ENCODE assay signal across 21 mouse cellular contexts in the genomic region with DNA sequence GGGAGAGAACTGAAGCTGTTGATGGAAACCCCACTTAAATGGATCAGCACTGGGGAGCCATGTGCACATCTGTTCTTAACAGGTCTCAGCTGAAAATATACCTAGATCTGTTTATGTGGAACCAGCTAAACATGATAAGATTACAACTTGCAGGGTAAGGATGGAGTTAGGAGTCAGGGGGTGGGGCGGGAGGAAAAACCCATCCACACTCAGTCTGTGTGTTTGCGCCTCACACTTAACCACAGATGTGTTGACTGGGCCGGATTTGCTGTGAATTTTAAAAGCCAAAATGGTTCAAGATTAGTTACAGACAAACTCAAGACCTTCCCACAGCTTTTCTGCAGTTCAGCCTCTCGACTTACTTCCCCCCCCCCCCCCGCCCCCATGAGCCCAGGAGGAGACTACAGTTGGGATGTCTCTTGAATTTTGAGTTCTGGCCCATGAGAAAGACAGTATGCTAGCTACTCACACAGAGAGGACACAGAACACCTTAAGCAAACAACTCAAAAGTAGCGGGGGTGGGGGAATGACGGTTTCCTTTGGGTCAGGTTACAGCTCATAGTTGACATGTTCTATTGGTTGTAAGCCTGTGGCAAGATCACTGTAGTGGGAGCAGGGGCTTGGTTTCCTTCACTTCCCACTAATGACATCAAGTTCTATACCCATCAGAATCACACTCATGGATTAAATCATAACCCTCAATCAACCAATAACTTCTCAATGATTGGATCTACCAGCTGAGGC.
DNase-seq lines count a peak whose midpoint lies in the region; ATAC-seq and TF ChIP-seq lines count a peak whose summit lies in the region.
"Had no signal": no experiment of that assay in that cellular context is flagged by ENCODE, and none has a peak within 500 bp of the region (broad histone marks: within the 10 kb centered on the region; RNA-seq: fewer than 3 reads in every experiment).

No protein-coding gene starts in this region.

- H3K4me1 ChIP-seq in kidney, embryonic 14.5 days (ENCODE audit: control insufficient read depth, insufficient read depth, low read length): peaks cover 31% of the 10 kb centered on the region
- H3K4me1 ChIP-seq in kidney, embryonic 16.5 days (ENCODE audit: insufficient read depth, low read length): peaks cover 44% of the 10 kb centered on the region
- H3K4me1 ChIP-seq in embryonic facial prominence, embryonic 13.5 days: peaks cover 72% of the 10 kb centered on the region
- H3K4me1 ChIP-seq in limb, embryonic 15.5 days: peaks cover 58% of the 10 kb centered on the region
- H3K4me1 ChIP-seq in forebrain, embryonic 12.5 days: peaks cover 38% of the 10 kb centered on the region

- no peak overlapping the region for H3K27ac ChIP-seq in kidney, embryonic 14.5 days (ENCODE audit: low read depth, low read length)
- H3K27ac ChIP-seq in kidney, embryonic 16.5 days (ENCODE audit: low read length): no peak overlapping the region
- peak overlapping the region; percentile 78 for H3K27ac ChIP-seq in embryonic facial prominence, embryonic 13.5 days
- peak overlapping the region; percentile 30; the same call in 1 of the 2 replicates for H3K27ac ChIP-seq in limb, embryonic 15.5 days
- H3K27ac ChIP-seq in forebrain, embryonic 12.5 days: no peak overlapping the region
- H3K27ac ChIP-seq in left cerebral cortex, adult 2 months: no peak overlapping the region
- H3K27ac ChIP-seq: liver, embryonic 12.5 days; midbrain, embryonic 13.5 days; neural tube, embryonic 15.5 days had no signal

- DNase-seq in left cerebral cortex, adult 2 months (ENCODE audit: extremely low spot score in 1 of 2, low spot score in 2 of 2): no peak
- DNase-seq in right cerebral cortex, postnatal 10 days (ENCODE audit: low spot score in 2 of 2): no peak
- DNase-seq: adrenal gland, postnatal 10 days; cerebellum, adult 18-20 months; gastrocnemius, postnatal 14 days; kidney, postnatal 36 days; layer of hippocampus, adult 9-11 months; lung, embryonic 14.5 days; lung, postnatal 4 days; thymus, postnatal 36 days had no signal

- 0 out of 2 replicates have a peak, but pooled peaks have one; percentile 25 for ATAC-seq in kidney, embryonic 14.5 days (ENCODE audit: low FRiP score, low TSS enrichment)
- ATAC-seq in kidney, embryonic 16.5 days (ENCODE audit: low FRiP score, low TSS enrichment): no peak
- ATAC-seq in activated CD4-positive, CD25-positive, alpha-beta regulatory T cell, adult 4 months: peak; percentile 8
- ATAC-seq in embryonic facial prominence, embryonic 13.5 days (ENCODE audit: insufficient number of reproducible peaks, insufficient read depth, low FRiP score, low TSS enrichment, low read depth): no peak
- ATAC-seq in limb, embryonic 15.5 days (ENCODE audit: insufficient number of reproducible peaks, low FRiP score, low TSS enrichment, low read depth): no peak
- no peak for ATAC-seq in forebrain, embryonic 12.5 days (ENCODE audit: low FRiP score)
- ATAC-seq: intestine, postnatal 0 days; liver, embryonic 12.5 days; midbrain, embryonic 13.5 days had no signal

- intact Hi-C loops in left cerebral cortex, adult 2 months (cut with DNase I): no loop called here

- H3K4me2 ChIP-seq in kidney, embryonic 14.5 days (replicated peaks; ENCODE audit: low read depth, low read length): no peak overlapping the region
- H3K4me2 ChIP-seq in kidney, embryonic 16.5 days (replicated peaks; ENCODE audit: low read depth, low read length): no peak overlapping the region
- no peak overlapping the region for H3K4me2 ChIP-seq in embryonic facial prominence, embryonic 13.5 days
- H3K4me2 ChIP-seq in limb, embryonic 15.5 days: no peak overlapping the region
- no peak overlapping the region for H3K4me2 ChIP-seq in forebrain, embryonic 12.5 days
- H3K4me2 ChIP-seq: heart, embryonic 12.5 days; liver, embryonic 12.5 days; lung, embryonic 14.5 days; midbrain, embryonic 13.5 days; neural tube, embryonic 15.5 days had no signal

- WGBS in kidney, embryonic 14.5 days: 39% methylated on average over 7 of the region's 7 CpGs
- WGBS in kidney, embryonic 16.5 days: 42% methylated on average over 7 of the region's 7 CpGs
- 23% methylated on average over 7 of the region's 7 CpGs for WGBS in embryonic facial prominence, embryonic 13.5 days
- 29% methylated on average over 7 of the region's 7 CpGs for WGBS in limb, embryonic 15.5 days
- WGBS in forebrain, embryonic 12.5 days: 79% methylated on average over 7 of the region's 7 CpGs

- H3K27me3 ChIP-seq in kidney, embryonic 14.5 days (ENCODE audit: control insufficient read depth, insufficient read depth, low read length): no peaks in the 10 kb centered on the region
- no peaks in the 10 kb centered on the region for H3K27me3 ChIP-seq in kidney, embryonic 16.5 days (ENCODE audit: insufficient read depth, low read length)
- no peaks in the 10 kb centered on the region for H3K27me3 ChIP-seq in embryonic facial prominence, embryonic 13.5 days
- H3K27me3 ChIP-seq in limb, embryonic 15.5 days: no peaks in the 10 kb centered on the region
- peaks cover 48% of the 10 kb centered on the region for H3K27me3 ChIP-seq in forebrain, embryonic 12.5 days
- H3K27me3 ChIP-seq: liver, embryonic 12.5 days; midbrain, embryonic 13.5 days; neural tube, embryonic 15.5 days had no signal

- no peak overlapping the region for H3K9ac ChIP-seq in kidney, embryonic 14.5 days (ENCODE audit: low read depth, low read length)
- H3K9ac ChIP-seq in kidney, embryonic 16.5 days (replicated peaks; ENCODE audit: low read length): no peak overlapping the region
- no peak overlapping the region for H3K9ac ChIP-seq in embryonic facial prominence, embryonic 13.5 days
- no peak overlapping the region for H3K9ac ChIP-seq in limb, embryonic 15.5 days
- no peak overlapping the region for H3K9ac ChIP-seq in forebrain, embryonic 12.5 days
- H3K9ac ChIP-seq: heart, embryonic 12.5 days; liver, embryonic 12.5 days; lung, embryonic 14.5 days; midbrain, embryonic 13.5 days; neural tube, embryonic 15.5 days had no signal

- no peak overlapping the region for H3K4me3 ChIP-seq in kidney, embryonic 14.5 days (ENCODE audit: low read length)
- no peak overlapping the region for H3K4me3 ChIP-seq in kidney, embryonic 16.5 days (ENCODE audit: low read length)
- no peak overlapping the region for H3K4me3 ChIP-seq in embryonic facial prominence, embryonic 13.5 days
- H3K4me3 ChIP-seq in limb, embryonic 15.5 days: no peak overlapping the region
- no peak overlapping the region for H3K4me3 ChIP-seq in forebrain, embryonic 12.5 days (replicated peaks)
- H3K4me3 ChIP-seq in left cerebral cortex, adult 2 months: no peak overlapping the region
- H3K4me3 ChIP-seq: heart, embryonic 12.5 days; liver, embryonic 12.5 days; midbrain, embryonic 13.5 days; neural tube, embryonic 15.5 days had no signal

- no peaks in the 10 kb centered on the region for H3K9me3 ChIP-seq in kidney, embryonic 14.5 days (ENCODE audit: control insufficient read depth, low read length)
- no peaks in the 10 kb centered on the region for H3K9me3 ChIP-seq in kidney, embryonic 16.5 days (ENCODE audit: low read length)
- no peaks in the 10 kb centered on the region for H3K9me3 ChIP-seq in embryonic facial prominence, embryonic 13.5 days
- no peaks in the 10 kb centered on the region for H3K9me3 ChIP-seq in limb, embryonic 15.5 days
- no peaks in the 10 kb centered on the region for H3K9me3 ChIP-seq in forebrain, embryonic 12.5 days
- H3K9me3 ChIP-seq: heart, embryonic 12.5 days; liver, embryonic 12.5 days; midbrain, embryonic 13.5 days; neural tube, embryonic 15.5 days had no signal

- H3K36me3 ChIP-seq in kidney, embryonic 14.5 days (ENCODE audit: control insufficient read depth, insufficient read depth, low read length): no peaks in the 10 kb centered on the region
- no peaks in the 10 kb centered on the region for H3K36me3 ChIP-seq in kidney, embryonic 16.5 days (ENCODE audit: insufficient read depth, low read length)
- no peaks in the 10 kb centered on the region for H3K36me3 ChIP-seq in embryonic facial prominence, embryonic 13.5 days
- no peaks in the 10 kb centered on the region for H3K36me3 ChIP-seq in limb, embryonic 15.5 days
- no peaks in the 10 kb centered on the region for H3K36me3 ChIP-seq in forebrain, embryonic 12.5 days (replicated peaks)
- H3K36me3 ChIP-seq: heart, embryonic 12.5 days; liver, embryonic 12.5 days; midbrain, embryonic 13.5 days; neural tube, embryonic 15.5 days had no signal

- no peak for TF ChIP-seq CTCF in left cerebral cortex, adult 2 months (IDR thresholded peaks at IDR 0.05)

Comparison
In these comparisons a context has a peak if more than half of its experiments do, and no peak if none do; other contexts are left out.
1. ATAC-seq: peak in kidney, embryonic 14.5 days (single experiment) and activated CD4-positive, CD25-positive, alpha-beta regulatory T cell, adult 4 months (single experiment); none in kidney, embryonic 16.5 days (single experiment), embryonic facial prominence, embryonic 13.5 days (single experiment), limb, embryonic 15.5 days (single experiment) and forebrain, embryonic 12.5 days (single experiment).
2. H3K27ac ChIP-seq: peak in embryonic facial prominence, embryonic 13.5 days (single experiment) and limb, embryonic 15.5 days (single experiment); none in kidney, embryonic 14.5 days (single experiment), kidney, embryonic 16.5 days (single experiment), forebrain, embryonic 12.5 days (single experiment) and left cerebral cortex, adult 2 months (single experiment).